Mouse (Mus musculus): ENCODE results near the gene Ankrd55.
"Not testable (repeated sequence)": the region's sequence is repeated elsewhere in the genome, so short reads cannot be mapped to it uniquely, and the experiment has no call there.

The Ankrd55 gene

GRCm38 (mm10) chr13:112293092-112293491 is 4.8 kb downstream of the Ankrd55 start:
- no peak for DNase-seq (ENCODE audit: low read depth, low spot score)

GRCm38 (mm10) chr13:112294446-112294845 is 6.2 kb downstream of the Ankrd55 start:
- DNase-seq (ENCODE audit: low read depth, low spot score) = no peak

- DNase-seq (ENCODE audit: low read depth, low spot score) = no peak
Observed at GRCm38 (mm10) chr13:112297781-112298180, 9.5 kb downstream of the Ankrd55 start.

- DNase-seq (ENCODE audit: low read depth, low spot score) = no peak
Observed at GRCm38 (mm10) chr13:112303429-112303828, 15.2 kb downstream of the Ankrd55 start.

GRCm38 (mm10) chr13:112308672-112309071 is 20.4 kb downstream of the Ankrd55 start:
- DNase-seq (ENCODE audit: low read depth, low spot score) = peak; percentile 54

GRCm38 (mm10) chr13:112311611-112312010 is 23.4 kb downstream of the Ankrd55 start:
- DNase-seq (ENCODE audit: low read depth, low spot score) = not testable (repeated sequence)

- peak; percentile 60 for DNase-seq (ENCODE audit: low read depth, low spot score)
Observed at GRCm38 (mm10) chr13:112315442-112315841, 27.2 kb downstream of the Ankrd55 start.

- DNase-seq (ENCODE audit: low read depth, low spot score) = no peak
Observed at GRCm38 (mm10) chr13:112316622-112317482, 28.6 kb downstream of the Ankrd55 start.

- peak; percentile 90 for DNase-seq (ENCODE audit: low read depth, low spot score)
Observed at GRCm38 (mm10) chr13:112318124-112318523, 29.9 kb downstream of the Ankrd55 start.

- no peak for DNase-seq (ENCODE audit: low read depth, low spot score)
Observed at GRCm38 (mm10) chr13:112323591-112324266, 35.5 kb downstream of the Ankrd55 start.

GRCm38 (mm10) chr13:112325126-112325525 is 36.9 kb downstream of the Ankrd55 start:
- DNase-seq (ENCODE audit: low read depth, low spot score) = no peak

- no peak for DNase-seq (ENCODE audit: low read depth, low spot score)
Observed at GRCm38 (mm10) chr13:112326403-112326802, 38.2 kb downstream of the Ankrd55 start.

- no peak for DNase-seq (ENCODE audit: low read depth, low spot score)
Observed at GRCm38 (mm10) chr13:112326977-112327376, 38.7 kb downstream of the Ankrd55 start.

- DNase-seq (ENCODE audit: low read depth, low spot score) = no peak
Observed at GRCm38 (mm10) chr13:112327511-112327910, 39.3 kb downstream of the Ankrd55 start.

- DNase-seq (ENCODE audit: low read depth, low spot score) = no peak
Observed at GRCm38 (mm10) chr13:112330257-112330656, 42.0 kb downstream of the Ankrd55 start.

GRCm38 (mm10) chr13:112330919-112331681 is 42.8 kb downstream of the Ankrd55 start:
- peak; percentile 52 for DNase-seq (ENCODE audit: low read depth, low spot score)

GRCm38 (mm10) chr13:112331682-112332061 is 43.4 kb downstream of the Ankrd55 start:
- peak; percentile 65 for DNase-seq (ENCODE audit: low read depth, low spot score)

- DNase-seq (ENCODE audit: low read depth, low spot score) = no peak
Observed at GRCm38 (mm10) chr13:112335531-112335930, 47.3 kb downstream of the Ankrd55 start.

GRCm38 (mm10) chr13:112337146-112337545 is 48.9 kb downstream of the Ankrd55 start:
- DNase-seq (ENCODE audit: low read depth, low spot score) = peak; percentile 58

- DNase-seq (ENCODE audit: low read depth, low spot score) = no peak
Observed at GRCm38 (mm10) chr13:112340205-112340604, 52.0 kb downstream of the Ankrd55 start.

- DNase-seq (ENCODE audit: low read depth, low spot score) = no peak
Observed at GRCm38 (mm10) chr13:112340761-112341160, 52.5 kb downstream of the Ankrd55 start.

Data from brain, adult 2 months (tissue).